Mouse (Mus musculus) midbrain, embryonic 10.5 days (tissue): ENCODE data around the gene Skiv2l. TPM values are rescaled to one million over a fixed set of nuclear protein-coding genes. Genes with fewer than 3 reads are reported as not detected.
A peak's percentile ranks its signal among the peaks of the same experiment; 100 is the strongest.

Experiments used
- DNase-seq: peaks from one replicate; pipeline ENCODE4 v3.0.0-alpha.2; 2017; ENCODE audit warnings: low spot score
- H3K27ac ChIP-seq: fragments of 300-500 bp; sonication (generic); replicated peaks from 2 replicates; pipeline ENCODE4 v1.5.1; 2016; ENCODE audit warnings: mild to moderate bottlenecking
- H3K27me3 ChIP-seq: fragments of 300-500 bp; sonication (generic); 2 replicates; pipeline ENCODE4 v1.6.1; 2016; ENCODE audit warnings: low read depth, mild to moderate bottlenecking; ENCODE audit not compliant: poor library complexity, severe bottlenecking
- H3K36me3 ChIP-seq: fragments of 300-500 bp; sonication (generic); 2 replicates; pipeline ENCODE4 v1.6.1; 2016; ENCODE audit warnings: mild to moderate bottlenecking, moderate library complexity
- H3K4me1 ChIP-seq: fragments of 300-500 bp; sonication (generic); 2 replicates; pipeline ENCODE4 v1.6.1; 2016
- H3K4me3 ChIP-seq: fragments of 300-500 bp; sonication (generic); 2 replicates; pipeline ENCODE4 v1.5.1; 2016; ENCODE audit warnings: mild to moderate bottlenecking, moderate library complexity
- H3K9me3 ChIP-seq: fragments of 300-500 bp; sonication (generic); replicated peaks from 2 replicates; pipeline ENCODE4 v1.6.1; 2016; ENCODE audit warnings: mild to moderate bottlenecking
- WGBS: fragments of 180-500 bp; shearing (Covaris S2); methylation state at CpG from one replicate; pipeline ENCODE4 v1.1.7; 2016; 5-methylcytosine and 5-hydroxymethylcytosine counted together
- polyA plus RNA-seq: library from polyadenylated mRNA; unstranded; fragments of >200 nt; fragmentation: Nextera tagmentation; extraction: Ambion mirVana; gene quantifications from 2 replicates; pipeline ENCODE4 v1.2.1, GENCODE M21; 2016

The Skiv2l gene
- polyA plus RNA-seq, 1 experiment from 2014 or later: 57.8 TPM

DNA sequence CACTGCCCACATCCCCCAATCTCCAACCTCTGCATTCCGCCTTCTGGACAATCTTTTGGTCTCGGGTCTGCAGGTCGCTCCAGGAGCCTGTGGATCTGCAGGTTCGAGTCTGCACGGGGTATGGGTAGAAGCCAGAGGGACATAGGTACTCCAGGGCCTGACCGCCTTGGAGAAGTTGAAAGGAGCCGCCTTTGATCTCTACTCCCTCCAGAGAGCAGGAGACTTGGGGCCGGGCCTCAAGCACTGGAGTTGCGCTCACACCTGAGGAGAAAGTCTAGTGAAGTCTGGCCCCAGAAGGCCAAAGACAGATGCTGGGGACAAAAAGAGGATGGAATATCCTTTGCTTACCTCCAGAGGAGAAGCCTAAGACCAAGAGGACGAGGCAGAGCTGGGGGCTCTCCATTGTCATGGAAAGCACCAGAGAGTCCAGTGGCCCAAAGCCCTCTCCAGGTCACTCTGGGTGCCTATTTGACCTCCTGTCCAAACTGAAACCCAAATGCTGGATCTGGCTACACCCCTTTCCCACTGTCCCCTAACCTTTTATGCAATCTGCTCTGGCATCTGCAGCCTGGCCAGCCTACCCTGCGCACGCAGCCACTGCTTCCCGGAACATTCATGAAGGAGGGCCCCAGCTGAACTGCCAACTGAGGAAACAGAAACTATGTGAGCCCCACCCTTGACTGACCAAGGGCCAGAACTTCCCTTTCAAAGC is 11.8 kb upstream of the Skiv2l start:
- no peak for DNase-seq
- H3K27ac ChIP-seq: no peak overlapping the region
- peaks cover 13% of the 10 kb centered on the region for H3K36me3 ChIP-seq
- H3K9me3 ChIP-seq: no peaks in the 10 kb centered on the region
- no peaks in the 10 kb centered on the region for H3K27me3 ChIP-seq
- H3K4me3 ChIP-seq: no peak overlapping the region
- peaks cover 5% of the 10 kb centered on the region for H3K4me1 ChIP-seq
- WGBS: 72% methylated on average over 13 of the region's 13 CpGs

DNA sequence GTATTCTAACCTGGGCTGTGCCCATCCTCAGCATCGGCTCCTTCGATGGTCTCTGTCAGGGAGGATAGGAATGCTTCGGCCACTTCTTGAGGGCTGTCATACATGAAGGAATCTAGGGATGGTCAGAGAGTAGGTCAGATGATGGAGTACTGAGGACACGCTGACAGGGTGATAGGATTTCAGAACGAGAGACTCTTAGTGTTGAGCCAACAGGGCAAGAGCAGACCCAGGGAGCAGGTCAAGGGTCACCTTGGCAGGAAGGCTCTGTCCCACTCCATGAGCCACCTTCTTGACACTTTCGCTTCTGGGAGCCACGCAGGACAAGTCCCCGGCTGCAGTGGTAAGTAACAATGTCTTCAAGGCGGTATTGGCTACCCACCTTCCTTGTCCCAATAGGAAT is 10.5 kb upstream of the Skiv2l start:
- Histone ChIP-seq H3K4me1 (peaks cover 5% of the 10 kb centered on the region), H3K27ac (no peak overlapping the region), H3K36me3 (peaks cover 26% of the 10 kb centered on the region), H3K9me3 (no peaks in the 10 kb centered on the region), H3K27me3 (no peaks in the 10 kb centered on the region), H3K4me3 (no peak overlapping the region)
- DNase-seq: no peak
- 88% methylated on average over 9 of the region's 9 CpGs for WGBS

DNA sequence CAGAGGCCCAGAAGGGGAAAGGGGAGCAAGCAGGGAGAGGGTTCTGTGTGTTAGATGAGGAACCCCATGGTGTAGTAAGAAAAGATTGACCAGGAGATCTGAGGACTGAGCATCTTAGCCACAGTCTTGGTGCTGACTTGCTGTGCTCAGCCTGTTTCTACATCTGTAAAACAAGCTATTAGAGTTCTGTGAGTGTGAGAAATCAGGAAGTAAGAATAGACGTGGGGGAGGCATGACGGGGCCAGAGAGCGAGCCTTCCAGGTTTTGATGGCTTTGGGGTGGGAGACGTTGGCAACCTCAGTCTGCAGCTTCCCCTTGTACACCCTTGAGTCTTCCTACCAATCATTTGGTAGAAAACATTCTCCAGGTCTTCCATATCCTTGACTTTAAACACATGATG is 8.7 kb upstream of the Skiv2l start:
- Histone ChIP-seq H3K27ac (no peak overlapping the region), H3K4me3 (no peak overlapping the region), H3K4me1 (no peaks in the 10 kb centered on the region), H3K36me3 (peaks cover 45% of the 10 kb centered on the region), H3K27me3 (no peaks in the 10 kb centered on the region), H3K9me3 (no peaks in the 10 kb centered on the region)
- WGBS: 89% methylated on average over 4 of the region's 4 CpGs
- no peak for DNase-seq

DNA sequence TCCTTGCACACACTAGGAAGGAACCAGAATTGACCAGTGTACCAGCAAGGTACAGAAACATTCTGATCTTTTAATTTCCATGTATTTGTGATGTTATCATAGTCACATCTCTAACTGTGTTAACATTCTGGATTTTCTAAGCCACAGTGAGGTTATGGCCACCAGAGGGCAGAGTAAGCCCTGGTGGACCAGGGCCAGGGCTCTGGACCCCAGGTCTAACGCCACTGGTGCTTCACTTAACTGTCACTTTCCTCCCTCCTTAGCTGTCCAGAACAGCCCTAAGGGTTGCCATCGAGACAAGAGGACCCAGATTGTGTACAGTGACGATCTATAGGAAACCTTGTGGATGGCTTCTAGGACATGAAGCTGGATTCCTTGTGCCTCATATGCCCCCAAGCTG is 5.8 kb upstream of the Skiv2l start:
- Histone ChIP-seq H3K36me3 (peaks cover 63% of the 10 kb centered on the region), H3K27ac (no peak overlapping the region), H3K4me1 (peaks cover 14% of the 10 kb centered on the region), H3K4me3 (no peak overlapping the region), H3K9me3 (no peaks in the 10 kb centered on the region), H3K27me3 (no peaks in the 10 kb centered on the region)
- WGBS: 40% methylated on average over 3 of the region's 3 CpGs
- peak; percentile 45 for DNase-seq

DNA sequence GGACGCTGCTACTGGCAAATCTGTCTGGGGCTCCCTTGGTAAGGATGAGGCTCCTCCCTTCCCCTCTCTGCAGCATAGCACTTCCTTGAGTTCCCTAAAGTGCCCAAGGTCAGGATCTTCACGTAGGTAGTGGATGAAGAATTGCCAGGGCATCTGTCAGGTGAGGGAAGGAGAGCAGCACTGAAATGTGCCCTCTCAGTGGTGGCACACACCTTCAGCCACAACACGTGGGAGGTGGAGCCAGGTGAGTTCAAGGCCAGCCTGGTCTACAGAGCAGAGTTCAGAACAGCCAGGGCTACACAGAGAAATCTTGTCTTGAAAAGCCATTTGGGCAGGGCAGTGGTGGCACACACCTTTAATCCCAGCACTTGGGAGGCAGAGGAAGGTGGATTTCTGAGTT is 4.8 kb upstream of the Skiv2l start:
- Histone ChIP-seq H3K4me3 (no peak overlapping the region), H3K4me1 (peaks cover 22% of the 10 kb centered on the region), H3K27ac (no peak overlapping the region), H3K9me3 (no peaks in the 10 kb centered on the region), H3K36me3 (peaks cover 63% of the 10 kb centered on the region), H3K27me3 (no peaks in the 10 kb centered on the region)
- WGBS: 81% methylated on average over 3 of the region's 3 CpGs
- DNase-seq: no peak

DNA sequence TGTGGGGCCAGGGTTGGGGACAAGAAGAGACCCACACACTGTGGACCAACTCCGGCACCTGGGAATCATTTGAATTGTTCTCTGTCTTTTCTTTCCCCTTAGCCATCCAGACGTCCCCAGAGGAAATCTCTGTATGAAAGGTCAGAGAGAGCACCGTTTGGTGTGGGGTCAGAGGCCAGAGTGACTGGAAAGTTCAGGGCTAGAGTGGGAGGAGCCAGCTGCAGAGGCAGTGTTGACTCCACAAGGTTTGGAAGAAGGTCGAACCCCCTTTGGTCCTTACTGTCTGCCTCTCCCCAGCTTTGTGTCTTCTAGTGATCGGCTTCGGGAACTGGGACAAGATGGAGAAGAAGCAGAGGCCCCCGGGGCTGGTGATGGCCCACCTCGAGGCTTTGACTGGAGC is 3.5 kb upstream of the Skiv2l start:
- H3K36me3 ChIP-seq: peaks cover 63% of the 10 kb centered on the region
- H3K4me3 ChIP-seq: no peak overlapping the region
- WGBS: 83% methylated on average over 8 of the region's 8 CpGs
- DNase-seq: no peak
- no peaks in the 10 kb centered on the region for H3K27me3 ChIP-seq
- peaks cover 30% of the 10 kb centered on the region for H3K4me1 ChIP-seq
- no peak overlapping the region for H3K27ac ChIP-seq
- H3K9me3 ChIP-seq: no peaks in the 10 kb centered on the region

DNA sequence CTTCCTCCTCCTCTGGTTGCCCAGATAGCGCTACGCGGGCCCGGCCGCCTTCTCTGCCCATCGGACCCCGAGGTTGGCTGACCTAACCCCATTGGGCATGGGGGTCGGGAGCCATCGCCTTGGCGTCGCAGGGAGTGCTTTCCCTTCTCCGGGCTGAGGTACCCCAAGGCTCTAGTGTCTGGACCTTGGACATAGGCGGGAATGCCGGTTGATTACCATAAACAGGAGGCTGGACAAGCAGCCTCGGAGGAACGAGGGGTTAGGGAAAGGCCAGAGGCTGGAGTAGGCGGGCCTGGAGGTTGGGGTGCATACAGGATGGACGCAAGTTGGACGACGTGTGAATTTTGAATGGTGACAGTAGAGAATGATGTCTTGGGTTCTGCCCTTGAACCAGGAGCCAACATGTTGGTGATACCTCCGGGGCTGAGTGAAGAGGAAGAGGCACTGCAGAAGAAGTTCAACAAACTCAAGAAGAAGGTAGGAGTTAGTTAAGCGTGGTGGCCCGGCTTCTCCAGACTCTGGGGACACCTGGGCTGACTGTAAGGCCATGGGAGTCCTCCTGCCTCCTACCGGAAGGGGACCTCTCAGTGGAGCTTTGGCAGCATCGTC is 611 bp upstream of the Skiv2l start:
- Histone ChIP-seq H3K27me3 (no peaks in the 10 kb centered on the region), H3K9me3 (no peaks in the 10 kb centered on the region), H3K4me3 (peak overlapping the region; percentile 96), H3K4me1 (peaks cover 30% of the 10 kb centered on the region), H3K36me3 (peaks cover 64% of the 10 kb centered on the region), H3K27ac (peak overlapping the region; percentile 88)
- WGBS: 2% methylated on average over 25 of the region's 25 CpGs
- DNase-seq: no peak

DNA sequence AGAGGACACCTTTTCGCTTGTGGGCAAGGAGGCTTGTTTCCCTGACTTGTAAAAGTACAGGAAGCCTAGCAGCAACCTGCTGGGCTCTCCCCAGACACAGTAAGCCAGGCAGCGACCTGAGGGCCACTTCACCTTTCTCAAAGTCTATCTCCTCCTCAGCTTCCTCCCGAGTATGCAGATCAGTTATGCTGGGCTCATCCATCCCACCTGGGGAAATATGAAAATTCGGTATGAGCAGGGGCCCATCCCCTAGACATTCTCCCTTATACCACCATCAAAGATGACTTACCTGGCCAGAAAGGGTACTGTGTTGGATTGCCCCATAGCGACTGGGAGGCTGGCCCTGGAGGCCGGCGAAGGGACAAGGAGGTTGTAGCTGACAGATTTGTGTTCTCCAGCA is 2.4 kb downstream of the Skiv2l start:
- 93% methylated on average over 7 of the region's 7 CpGs for WGBS

DNA sequence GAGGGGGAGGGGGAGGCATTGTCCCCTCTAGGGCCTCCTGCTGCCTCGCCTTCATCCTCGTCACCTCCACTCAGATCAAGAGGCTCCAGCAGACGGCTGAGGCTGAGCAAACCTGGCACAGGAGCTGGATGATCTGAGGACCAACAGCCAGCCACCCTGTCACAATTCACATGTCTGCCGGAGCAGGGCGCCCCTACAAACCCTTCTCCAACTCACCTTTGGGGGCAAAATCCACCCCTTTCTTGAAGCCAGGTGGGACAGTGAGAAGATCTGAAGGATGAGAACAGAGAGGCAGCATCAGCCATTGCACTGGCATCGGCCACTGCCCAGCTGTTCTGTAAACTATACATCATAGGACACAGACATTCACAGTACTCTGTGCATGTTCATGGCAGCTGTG is 2.8 kb downstream of the Skiv2l start:
- 88% methylated on average over 6 of the region's 6 CpGs for WGBS
- Histone ChIP-seq H3K4me1 (peaks cover 28% of the 10 kb centered on the region), H3K9me3 (no peaks in the 10 kb centered on the region), H3K27ac (no peak overlapping the region), H3K27me3 (no peaks in the 10 kb centered on the region), H3K36me3 (peaks cover 64% of the 10 kb centered on the region), H3K4me3 (no peak overlapping the region)
- no peak for DNase-seq

More for the DNA sequence above, 2.4 kb downstream of the Skiv2l start:
- no peaks in the 10 kb centered on the region for H3K9me3 ChIP-seq
- no peaks in the 10 kb centered on the region for H3K27me3 ChIP-seq
- H3K4me1 ChIP-seq: peaks cover 30% of the 10 kb centered on the region
- DNase-seq: no peak
- no peak overlapping the region for H3K27ac ChIP-seq
- H3K36me3 ChIP-seq: peaks cover 64% of the 10 kb centered on the region
- no peak overlapping the region for H3K4me3 ChIP-seq

DNA sequence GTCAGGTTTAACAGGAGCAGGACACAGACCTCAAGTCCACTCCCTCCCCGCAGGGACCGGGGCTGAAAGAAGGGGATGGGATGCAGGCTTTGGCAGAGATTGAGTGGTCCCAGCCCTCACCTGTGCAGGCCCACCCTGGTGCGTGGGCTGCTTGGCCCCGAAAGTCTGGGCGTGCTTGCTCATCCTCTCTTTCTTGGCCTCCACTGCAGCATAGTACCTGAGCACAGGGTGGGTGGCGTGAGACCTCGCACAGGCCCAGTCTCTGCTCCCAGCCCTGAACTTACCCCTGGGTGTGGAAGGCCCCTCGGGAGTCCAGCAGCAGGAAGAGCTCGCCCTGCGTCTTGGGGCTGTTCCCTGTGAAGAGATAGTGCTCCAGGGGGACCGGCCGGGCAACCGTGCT is 5.1 kb downstream of the Skiv2l start:
- DNase-seq: no peak
- no peaks in the 10 kb centered on the region for H3K9me3 ChIP-seq
- no peak overlapping the region for H3K4me3 ChIP-seq
- 94% methylated on average over 13 of the region's 13 CpGs for WGBS
- no peaks in the 10 kb centered on the region for H3K27me3 ChIP-seq
- H3K27ac ChIP-seq: no peak overlapping the region
- peaks cover 8% of the 10 kb centered on the region for H3K4me1 ChIP-seq
- H3K36me3 ChIP-seq: peaks cover 84% of the 10 kb centered on the region

DNA sequence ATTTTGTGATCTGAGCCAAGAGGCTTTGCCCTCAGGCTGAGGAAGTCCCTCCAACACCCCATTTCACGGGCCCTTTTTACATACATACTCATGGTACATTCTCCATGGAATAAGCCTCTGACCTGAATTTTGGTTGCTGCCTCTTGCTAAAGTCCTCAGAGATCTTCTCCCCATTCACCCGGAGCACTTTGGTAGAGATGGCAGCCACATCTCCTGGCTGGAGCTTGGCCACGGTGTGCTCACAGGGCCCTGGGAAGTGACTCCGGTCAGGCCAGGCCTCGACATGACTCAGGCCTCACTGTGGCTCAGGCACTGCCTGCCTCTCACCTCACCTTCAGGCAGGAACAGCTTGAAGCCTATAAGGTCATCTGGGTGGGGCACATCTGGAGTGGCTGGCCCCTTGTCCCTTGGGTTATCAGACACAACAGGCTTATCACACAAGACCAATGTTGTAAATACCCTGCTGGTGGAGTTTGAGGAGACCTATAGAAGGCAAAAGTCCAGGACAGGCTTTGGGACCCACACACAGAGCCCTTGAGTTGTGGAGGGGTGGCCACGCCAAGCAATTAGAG is 9.2 kb downstream of the Skiv2l start:
- peaks cover 82% of the 10 kb centered on the region for H3K36me3 ChIP-seq
- no peak overlapping the region for H3K27ac ChIP-seq
- WGBS: 82% methylated on average over 6 of the region's 6 CpGs
- peaks cover 29% of the 10 kb centered on the region for H3K4me1 ChIP-seq
- H3K4me3 ChIP-seq: no peak overlapping the region
- H3K9me3 ChIP-seq: no peaks in the 10 kb centered on the region
- no peak for DNase-seq
- no peaks in the 10 kb centered on the region for H3K27me3 ChIP-seq

DNA sequence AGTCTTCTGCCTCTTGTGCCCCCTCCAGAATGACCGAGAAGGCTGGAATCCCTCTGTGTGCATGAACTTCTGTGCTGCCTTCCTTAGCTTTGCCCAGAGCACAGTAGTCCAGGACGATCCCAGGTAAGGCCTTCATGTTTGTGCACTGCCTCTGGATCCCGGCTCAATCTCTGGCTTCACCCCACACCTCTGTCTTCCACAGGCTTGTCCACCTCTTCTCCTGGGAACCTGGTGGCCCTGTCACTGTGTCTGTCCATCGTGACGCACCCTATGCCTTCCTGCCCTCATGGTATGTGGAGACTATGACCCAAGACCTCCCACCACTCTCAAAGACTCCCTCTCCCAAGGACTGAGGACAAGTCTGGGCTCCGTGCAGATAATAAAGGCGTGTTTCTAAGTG is 11.2 kb downstream of the Skiv2l start:
- peaks cover 70% of the 10 kb centered on the region for H3K36me3 ChIP-seq
- WGBS: 90% methylated on average over 7 of the region's 7 CpGs
- no peak for DNase-seq
- H3K27ac ChIP-seq: no peak overlapping the region
- no peaks in the 10 kb centered on the region for H3K27me3 ChIP-seq
- H3K4me1 ChIP-seq: peaks cover 34% of the 10 kb centered on the region
- peak overlapping the region; percentile 84 for H3K4me3 ChIP-seq
- H3K9me3 ChIP-seq: no peaks in the 10 kb centered on the region
